Mouse (Mus musculus) bone marrow macrophage, adult 2 months (primary cell): ENCODE measurements around the gene Nup153.

Experiments
- CTCF ChIP-seq: IDR thresholded peaks from 2 replicates; pipeline ENCODE4 v1.5.1; 2012; ENCODE audit warnings: low read depth, mild to moderate bottlenecking, low read length, moderate library complexity
- POLR2A ChIP-seq: IDR thresholded peaks from 2 replicates; pipeline ENCODE4 v1.6.1; 2012; ENCODE audit warnings: mild to moderate bottlenecking, low read depth, low read length, borderline replicate concordance

DNA sequence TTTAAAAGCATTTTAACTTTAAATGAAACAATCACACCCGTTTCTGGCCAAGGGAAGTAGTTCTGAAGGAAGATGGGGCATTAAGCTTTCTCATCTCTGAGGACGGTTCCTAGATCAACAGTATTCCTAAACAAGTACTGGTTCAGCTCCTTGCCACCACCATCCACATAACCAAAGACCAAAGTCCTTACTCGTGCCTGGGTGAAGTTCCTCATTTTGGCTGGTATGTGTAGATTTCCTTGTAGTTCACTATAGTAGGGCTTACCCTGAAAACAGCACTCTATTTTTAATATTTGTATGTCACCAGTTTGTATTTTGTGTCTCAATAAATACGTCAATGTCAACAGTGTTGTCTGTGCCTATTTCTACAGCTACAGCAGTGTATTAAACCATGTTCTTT is 50.0 kb downstream of the Nup153 start:
- TF ChIP-seq CTCF (no peak), POLR2A (no peak)
